Mouse (Mus musculus) forebrain, embryonic 16.5 days (tissue): ENCODE results near the gene Bptf. TPM values are rescaled to one million over a fixed set of nuclear protein-coding genes. Genes with fewer than 3 reads are reported as not detected.
"Not testable (repeated sequence)": the region's sequence is repeated elsewhere in the genome, so short reads cannot be mapped to it uniquely, and the experiment has no call there.

Source experiments
- ATAC-seq: fragments of 200-750 bp; cut with Nextera tagmentation; 2 replicates; pipeline ENCODE4 v1.8.0; 2017; ENCODE audit warnings: mild to moderate bottlenecking, moderate library complexity
- H3K27ac ChIP-seq: fragments of 300-500 bp; sonication (generic); 2 replicates; pipeline ENCODE4 v1.5.1; 2014; ENCODE audit warnings: low read length, control low read depth
- H3K27me3 ChIP-seq: fragments of 300-500 bp; sonication (generic); replicated peaks from 2 replicates; pipeline ENCODE4 v1.6.1; 2014; ENCODE audit warnings: low read length; ENCODE audit not compliant: control insufficient read depth, insufficient read depth
- H3K36me3 ChIP-seq: fragments of 300-500 bp; sonication (generic); 2 replicates; pipeline ENCODE4 v1.6.1; 2014; ENCODE audit not compliant: control insufficient read depth, insufficient read depth
- H3K4me1 ChIP-seq: fragments of 300-500 bp; sonication (generic); replicated peaks from 2 replicates; pipeline ENCODE4 v1.6.1; 2014; ENCODE audit warnings: low read length; ENCODE audit not compliant: control insufficient read depth, insufficient read depth
- H3K4me2 ChIP-seq: fragments of 300-500 bp; sonication (generic); 2 replicates; pipeline ENCODE4 v1.6.1; 2014; ENCODE audit warnings: mild to moderate bottlenecking, low read length, control low read depth
- H3K4me3 ChIP-seq: fragments of 300-500 bp; sonication (generic); replicated peaks from 2 replicates; pipeline ENCODE4 v1.5.1; 2014; ENCODE audit warnings: mild to moderate bottlenecking, low read length, control low read depth
- H3K9ac ChIP-seq: fragments of 300-500 bp; sonication (generic); replicated peaks from 2 replicates; pipeline ENCODE4 v1.6.1; 2014; ENCODE audit warnings: low read depth, low read length, control low read depth
- H3K9me3 ChIP-seq: fragments of 300-500 bp; sonication (generic); 2 replicates; pipeline ENCODE4 v1.6.1; 2016; ENCODE audit warnings: low read length; ENCODE audit not compliant: control insufficient read depth
- WGBS: fragments of 180-500 bp; shearing (Covaris S2); extraction: QIAGEN DNeasy Blood & Tissue Kit; methylation state at CpG from one replicate; pipeline ENCODE4 v1.1.7; 2014; 5-methylcytosine and 5-hydroxymethylcytosine counted together
- polyA plus RNA-seq: library from polyadenylated mRNA; unstranded; fragments of >200 nt; fragmentation: Nextera tagmentation; extraction: Ambion mirVana; gene quantifications from 2 replicates; pipeline ENCODE4 v1.2.1, GENCODE M21; 2015

The Bptf gene
- polyA plus RNA-seq, result 33.2 and 38.8 TPM in 2 replicates

DNA sequence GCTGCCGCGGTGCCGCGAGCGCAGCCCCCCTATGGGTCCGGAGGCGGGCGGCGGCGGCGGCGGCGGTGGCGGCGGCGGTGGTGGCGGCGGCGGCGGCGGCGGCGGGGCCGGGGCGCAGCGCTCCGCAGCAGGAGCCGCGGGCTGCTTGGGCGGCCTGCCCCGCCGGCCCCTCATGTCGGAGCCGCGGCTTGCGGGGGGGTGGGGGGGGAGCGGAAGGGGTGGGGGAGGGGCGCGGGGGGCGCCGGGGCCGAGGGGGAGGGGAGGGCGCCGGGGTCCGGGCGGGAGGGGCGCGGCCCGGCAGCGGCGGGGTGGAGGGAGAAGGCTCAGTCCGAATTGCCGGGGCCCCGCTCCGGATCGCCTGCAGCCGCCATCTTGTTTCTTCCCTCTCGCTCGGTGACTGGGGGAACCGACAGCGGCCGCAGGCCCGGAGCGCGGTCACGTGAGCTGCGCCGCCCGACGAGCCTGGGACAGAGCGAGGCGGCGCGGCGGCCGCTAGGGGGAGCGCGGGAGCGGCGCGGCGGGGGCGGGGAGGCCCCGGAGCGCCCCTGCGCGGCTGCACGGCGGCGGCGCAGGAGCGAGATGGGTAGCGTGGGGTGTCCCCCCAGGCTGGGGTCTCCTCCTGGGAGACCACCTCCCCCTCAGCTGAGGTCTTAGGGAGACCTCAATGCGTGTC, at the start of gene Bptf:
Gene Bptf (minus strand): TSS at position 379 of the 673 bp plus-strand sequence.
- no peaks in the 10 kb centered on the region for H3K36me3 ChIP-seq
- WGBS, result under 1% methylated on average over 37 of the region's 94 CpGs
- peak within 1 kb of the TSS; percentile 96 for H3K4me2 ChIP-seq
- H3K27me3 ChIP-seq, result no peaks in the 10 kb centered on the region
- H3K4me3 ChIP-seq, result peak within 1 kb of the TSS; percentile 70
- peaks cover 23% of the 10 kb centered on the region for H3K4me1 ChIP-seq
- peak within 1 kb of the TSS; percentile 95 for H3K9ac ChIP-seq
- peak within 1 kb of the TSS; percentile 97 for H3K27ac ChIP-seq
- no peaks in the 10 kb centered on the region for H3K9me3 ChIP-seq
- peak; percentile 99 for ATAC-seq

- Histone ChIP-seq H3K9me3 (no peaks in the 10 kb centered on the region), H3K27ac (no peak overlapping the region), H3K36me3 (peaks cover 4% of the 10 kb centered on the region), H3K4me3 (no peak overlapping the region), H3K4me1 (no peaks in the 10 kb centered on the region), H3K9ac (no peak overlapping the region), H3K4me2 (no peak overlapping the region), H3K27me3 (no peaks in the 10 kb centered on the region)
- no peak for ATAC-seq
- WGBS, result 86% methylated on average over 4 of the region's 4 CpGs
Measured at GRCm38 (mm10) chr11:107161215-107161614, 29.3 kb upstream of the Bptf start.

- H3K9me3 ChIP-seq, result no peaks in the 10 kb centered on the region
- H3K4me2 ChIP-seq, result no peak overlapping the region
- 38% methylated on average over 1 of the region's 1 CpGs for WGBS
- no peaks in the 10 kb centered on the region for H3K4me1 ChIP-seq
- H3K9ac ChIP-seq, result no peak overlapping the region
- ATAC-seq, result no peak
- H3K27ac ChIP-seq, result no peak overlapping the region
- no peak overlapping the region for H3K4me3 ChIP-seq
- H3K27me3 ChIP-seq, result no peaks in the 10 kb centered on the region
- H3K36me3 ChIP-seq, result no peaks in the 10 kb centered on the region
Measured at GRCm38 (mm10) chr11:107159034-107159433, 27.1 kb upstream of the Bptf start.

- no peak for ATAC-seq
- no peaks in the 10 kb centered on the region for H3K36me3 ChIP-seq
- H3K27me3 ChIP-seq, result no peaks in the 10 kb centered on the region
- no peak overlapping the region for H3K4me2 ChIP-seq
- H3K9ac ChIP-seq, result no peak overlapping the region
- no peaks in the 10 kb centered on the region for H3K4me1 ChIP-seq
- H3K27ac ChIP-seq, result no peak overlapping the region
- H3K4me3 ChIP-seq, result no peak overlapping the region
- H3K9me3 ChIP-seq, result no peaks in the 10 kb centered on the region
- 56% methylated on average over 5 of the region's 5 CpGs for WGBS
Measured at GRCm38 (mm10) chr11:107156977-107157642, 25.2 kb upstream of the Bptf start.

DNA sequence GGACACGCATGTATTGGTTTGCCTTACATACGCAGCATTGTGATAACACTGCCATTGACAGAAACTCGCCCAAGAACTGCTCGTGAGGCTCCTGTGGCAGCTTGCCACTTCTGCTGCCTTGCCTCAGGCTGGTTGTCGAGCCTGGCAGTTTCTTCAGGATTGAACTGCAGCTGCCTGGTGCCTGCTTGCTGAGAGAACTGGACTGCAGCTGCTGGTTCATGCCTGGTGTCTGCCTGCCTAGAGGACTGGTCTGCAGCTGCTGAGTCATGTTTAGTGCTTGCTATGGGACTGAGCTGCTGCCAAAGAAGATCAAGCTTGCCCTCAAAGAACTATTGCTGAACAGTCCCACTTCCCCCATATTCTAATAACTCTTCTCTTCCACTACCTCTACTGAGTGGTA, 23.4 kb upstream of the Bptf start:
- Histone ChIP-seq H3K4me2 (no peak overlapping the region), H3K4me3 (no peak overlapping the region), H3K27ac (no peak overlapping the region), H3K9ac (no peak overlapping the region), H3K9me3 (no peaks in the 10 kb centered on the region), H3K4me1 (no peaks in the 10 kb centered on the region), H3K36me3 (no peaks in the 10 kb centered on the region), H3K27me3 (no peaks in the 10 kb centered on the region)
- WGBS, result 66% methylated on average over 5 of the region's 5 CpGs
- ATAC-seq, result no peak

- 88% methylated on average over 7 of the region's 7 CpGs for WGBS
Measured at GRCm38 (mm10) chr11:107154431-107154830, 22.5 kb upstream of the Bptf start.

GRCm38 (mm10) chr11:107153645-107154044, 21.7 kb upstream of the Bptf start:
- WGBS, result 79% methylated on average over 5 of the region's 5 CpGs
- Histone ChIP-seq H3K27ac (no peak overlapping the region), H3K27me3 (no peaks in the 10 kb centered on the region), H3K9me3 (no peaks in the 10 kb centered on the region), H3K4me1 (no peaks in the 10 kb centered on the region), H3K36me3 (no peaks in the 10 kb centered on the region), H3K9ac (no peak overlapping the region), H3K4me3 (no peak overlapping the region), H3K4me2 (no peak overlapping the region)
- ATAC-seq, result no peak

More at GRCm38 (mm10) chr11:107154431-107154830, 22.5 kb upstream of the Bptf start:
- Histone ChIP-seq H3K36me3 (no peaks in the 10 kb centered on the region), H3K27me3 (no peaks in the 10 kb centered on the region), H3K9ac (no peak overlapping the region), H3K4me2 (no peak overlapping the region), H3K4me1 (no peaks in the 10 kb centered on the region), H3K9me3 (no peaks in the 10 kb centered on the region), H3K27ac (no peak overlapping the region), H3K4me3 (no peak overlapping the region)
- ATAC-seq, result no peak

- no peaks in the 10 kb centered on the region for H3K4me1 ChIP-seq
- H3K4me3 ChIP-seq, result no peak overlapping the region
- no peak for ATAC-seq
- H3K9ac ChIP-seq, result no peak overlapping the region
- 80% methylated on average over 7 of the region's 7 CpGs for WGBS
- H3K4me2 ChIP-seq, result no peak overlapping the region
- H3K27ac ChIP-seq, result no peak overlapping the region
- H3K27me3 ChIP-seq, result no peaks in the 10 kb centered on the region
- no peaks in the 10 kb centered on the region for H3K9me3 ChIP-seq
- no peaks in the 10 kb centered on the region for H3K36me3 ChIP-seq
Measured at GRCm38 (mm10) chr11:107151809-107152208, 19.9 kb upstream of the Bptf start.

- H3K4me2 ChIP-seq, H3K9ac ChIP-seq, H3K4me3 ChIP-seq, H3K27ac ChIP-seq, H3K9me3 ChIP-seq, H3K36me3 ChIP-seq, ATAC-seq, H3K4me1 ChIP-seq, H3K27me3 ChIP-seq: not testable (repeated sequence)
- 97% methylated on average over 11 of the region's 11 CpGs for WGBS
Measured at GRCm38 (mm10) chr11:107143956-107144355, 12.0 kb upstream of the Bptf start.
